8 mouse cellular contexts compared by ENCODE assay signal in genomic region chr15:79110528-79110927, GRCm38 (mm10). TPM values are rescaled to one million over a fixed set of nuclear protein-coding genes. Genes with fewer than 3 reads are reported as not detected.
DNase-seq lines count a peak whose midpoint lies in the region; ATAC-seq lines count a peak whose summit lies in the region.

No protein-coding gene starts in this region.

- WGBS in lung, embryonic 16.5 days, result 76% methylated on average over 2 of the region's 2 CpGs
- 51% methylated on average over 2 of the region's 2 CpGs for WGBS in forebrain, embryonic 14.5 days
- 44% methylated on average over 2 of the region's 2 CpGs for WGBS in limb, embryonic 13.5 days
- WGBS in stomach, embryonic 14.5 days, result 76% methylated on average over 2 of the region's 2 CpGs

- H3K9me3 ChIP-seq in lung, embryonic 16.5 days (ENCODE audit: control insufficient read depth, low read length), result no peaks in the 10 kb centered on the region
- H3K9me3 ChIP-seq in forebrain, embryonic 14.5 days (replicated peaks; ENCODE audit: control insufficient read depth, low read length), result no peaks in the 10 kb centered on the region
- H3K9me3 ChIP-seq in limb, embryonic 13.5 days, result no peaks in the 10 kb centered on the region
- H3K9me3 ChIP-seq in stomach, embryonic 14.5 days (ENCODE audit: control insufficient read depth, low read depth, low read length), result no peaks in the 10 kb centered on the region

- peak overlapping the region; percentile 80 for H3K4me2 ChIP-seq in lung, embryonic 16.5 days (ENCODE audit: low read depth, low read length)
- peak overlapping the region; percentile 97 for H3K4me2 ChIP-seq in forebrain, embryonic 14.5 days (ENCODE audit: low read length)
- peak overlapping the region; percentile 97 for H3K4me2 ChIP-seq in limb, embryonic 13.5 days (replicated peaks)
- H3K4me2 ChIP-seq in stomach, embryonic 14.5 days (replicated peaks; ENCODE audit: low read depth, low read length), result peak overlapping the region; percentile 98

- H3K9ac ChIP-seq in lung, embryonic 16.5 days (ENCODE audit: low read length), result no peak overlapping the region; the same call in 1 of the 2 replicates
- no peak overlapping the region; the same call in 1 of the 2 replicates for H3K9ac ChIP-seq in forebrain, embryonic 14.5 days (ENCODE audit: low read length)
- H3K9ac ChIP-seq in limb, embryonic 13.5 days, result peak overlapping the region; percentile 91; the same call in 1 of the 2 replicates
- 0 out of 2 replicates have a peak overlapping the region, but pooled peaks have one; percentile 7 for H3K9ac ChIP-seq in stomach, embryonic 14.5 days (replicated peaks; ENCODE audit: low read depth, low read length)

- H3K36me3 ChIP-seq in lung, embryonic 16.5 days (ENCODE audit: control insufficient read depth, insufficient read depth, low read length), result peaks cover 13% of the 10 kb centered on the region
- H3K36me3 ChIP-seq in forebrain, embryonic 14.5 days (ENCODE audit: control insufficient read depth, insufficient read depth, low read length), result peaks cover 7% of the 10 kb centered on the region; the same call in 1 of the 2 replicates
- H3K36me3 ChIP-seq in limb, embryonic 13.5 days, result peaks cover 25% of the 10 kb centered on the region
- peaks cover 14% of the 10 kb centered on the region for H3K36me3 ChIP-seq in stomach, embryonic 14.5 days (ENCODE audit: control insufficient read depth, insufficient read depth, low read length)

- no peak for ATAC-seq in lung, embryonic 16.5 days (ENCODE audit: low read depth)
- ATAC-seq in forebrain, embryonic 14.5 days, result no peak
- no peak for ATAC-seq in limb, embryonic 13.5 days (ENCODE audit: low FRiP score, low read depth)
- ATAC-seq in stomach, embryonic 14.5 days (ENCODE audit: insufficient number of reproducible peaks, insufficient read depth, low FRiP score, low read depth), result no peak
- ATAC-seq in erythroid progenitor cell, adult 5-6 weeks (replicated peaks; ENCODE audit: low FRiP score, poor library complexity, severe bottlenecking), result no peak

- peaks cover 24% of the 10 kb centered on the region for H3K4me1 ChIP-seq in lung, embryonic 16.5 days (replicated peaks; ENCODE audit: control insufficient read depth, insufficient read depth, low read length)
- H3K4me1 ChIP-seq in forebrain, embryonic 14.5 days (ENCODE audit: control insufficient read depth, insufficient read depth, low read length), result peaks cover 19% of the 10 kb centered on the region
- peaks cover 36% of the 10 kb centered on the region for H3K4me1 ChIP-seq in limb, embryonic 13.5 days
- H3K4me1 ChIP-seq in stomach, embryonic 14.5 days (ENCODE audit: control insufficient read depth, insufficient read depth, low read length), result peaks cover 22% of the 10 kb centered on the region; the same call in 1 of the 2 replicates

- DNase-seq in lung, postnatal 14 days, result no peak
- DNase-seq in forebrain, embryonic 14.5 days (ENCODE audit: low spot score), result no peak
- no peak for DNase-seq in embryo, embryonic 11 days
- DNase-seq in gastrocnemius, postnatal 25 days, result no peak

- H3K27me3 ChIP-seq in lung, embryonic 16.5 days (ENCODE audit: control insufficient read depth, insufficient read depth, low read depth, low read length), result no peaks in the 10 kb centered on the region
- no peaks in the 10 kb centered on the region for H3K27me3 ChIP-seq in forebrain, embryonic 14.5 days (replicated peaks; ENCODE audit: control insufficient read depth, insufficient read depth, low read length)
- no peaks in the 10 kb centered on the region for H3K27me3 ChIP-seq in limb, embryonic 13.5 days
- H3K27me3 ChIP-seq in stomach, embryonic 14.5 days (ENCODE audit: control insufficient read depth, insufficient read depth, low read length), result no peaks in the 10 kb centered on the region

- no peak overlapping the region for H3K27ac ChIP-seq in lung, embryonic 16.5 days (ENCODE audit: low read length)
- H3K27ac ChIP-seq in forebrain, embryonic 14.5 days (ENCODE audit: low read depth, low read length), result no peak overlapping the region
- H3K27ac ChIP-seq in limb, embryonic 13.5 days, result no peak overlapping the region
- H3K27ac ChIP-seq in stomach, embryonic 14.5 days (ENCODE audit: low read length), result no peak overlapping the region

- peak overlapping the region; percentile 87 for H3K4me3 ChIP-seq in lung, embryonic 16.5 days (ENCODE audit: low read length)
- H3K4me3 ChIP-seq in forebrain, embryonic 14.5 days (ENCODE audit: low read depth, low read length), result peak overlapping the region; percentile 82
- peak overlapping the region; percentile 95 for H3K4me3 ChIP-seq in limb, embryonic 13.5 days
- H3K4me3 ChIP-seq in stomach, embryonic 14.5 days (ENCODE audit: low read depth, low read length), result peak overlapping the region; percentile 89; the same call in 1 of the 2 replicates

RNA-seq across cellular contexts. Expression of gene Micall1, which starts 1.8 kb away (rescaled TPM):
- 6.9 and 7.8 TPM in 2 replicates for polyA plus RNA-seq in lung, embryonic 16.5 days (2015; fragmentation: Nextera tagmentation; extraction: Ambion mirVana)
- 5.7 and 6.3 TPM in 2 replicates for polyA plus RNA-seq in forebrain, embryonic 14.5 days (2014; fragmentation: Nextera tagmentation; extraction: Ambion mirVana)
- 8.9 and 10.6 TPM in 2 replicates for polyA plus RNA-seq in limb, embryonic 13.5 days (2015; fragmentation: Nextera tagmentation; extraction: Ambion mirVana)
- polyA plus RNA-seq in stomach, embryonic 14.5 days (2014; fragmentation: Nextera tagmentation; extraction: Ambion mirVana), result 12.1 and 12.5 TPM in 2 replicates
- 0.72 TPM in 1 of 2 replicates, not detected in the other for total RNA-seq in erythroid progenitor cell, adult 5-6 weeks (2015; ENCODE audit: low replicate concordance)
- 1.7 and 4.1 TPM in 2 replicates for total RNA-seq in erythroid progenitor cell, adult 5-6 weeks (2017; ENCODE audit: low replicate concordance)
- 10 to 100 TPM; 14.0 to 15.0 TPM for total RNA-seq in gastrocnemius, postnatal 25 days (2021)

RNA-seq across cellular contexts. Expression of gene Polr2f, which starts 30.3 kb away (rescaled TPM):
- polyA plus RNA-seq in lung, embryonic 16.5 days (2015; fragmentation: Nextera tagmentation; extraction: Ambion mirVana), result 255 and 267 TPM in 2 replicates
- polyA plus RNA-seq in forebrain, embryonic 14.5 days (2014; fragmentation: Nextera tagmentation; extraction: Ambion mirVana), result 319 and 356 TPM in 2 replicates
- 293 and 294 TPM in 2 replicates for polyA plus RNA-seq in limb, embryonic 13.5 days (2015; fragmentation: Nextera tagmentation; extraction: Ambion mirVana)
- polyA plus RNA-seq in stomach, embryonic 14.5 days (2014; fragmentation: Nextera tagmentation; extraction: Ambion mirVana), result 367 and 376 TPM in 2 replicates
- total RNA-seq in erythroid progenitor cell, adult 5-6 weeks (2015; ENCODE audit: low replicate concordance), result 15.1 and 32.7 TPM in 2 replicates
- 17.0 and 20.3 TPM in 2 replicates for total RNA-seq in erythroid progenitor cell, adult 5-6 weeks (2017; ENCODE audit: low replicate concordance)
- total RNA-seq in gastrocnemius, postnatal 25 days (2021), result 10 to 100 TPM; 65.8 to 66.9 TPM

RNA-seq across cellular contexts. Expression of gene 1700088E04Rik, which starts 30.5 kb away (rescaled TPM):
- polyA plus RNA-seq in lung, embryonic 16.5 days (2015; fragmentation: Nextera tagmentation; extraction: Ambion mirVana), result 16.3 and 18.3 TPM in 2 replicates
- polyA plus RNA-seq in forebrain, embryonic 14.5 days (2014; fragmentation: Nextera tagmentation; extraction: Ambion mirVana), result 14.8 and 17.1 TPM in 2 replicates
- 5.6 and 7.5 TPM in 2 replicates for polyA plus RNA-seq in limb, embryonic 13.5 days (2015; fragmentation: Nextera tagmentation; extraction: Ambion mirVana)
- 8.7 TPM in 2 replicates for polyA plus RNA-seq in stomach, embryonic 14.5 days (2014; fragmentation: Nextera tagmentation; extraction: Ambion mirVana)
- not detected in 2 replicates for total RNA-seq in erythroid progenitor cell, adult 5-6 weeks (2015; ENCODE audit: low replicate concordance)
- not detected in 2 replicates for total RNA-seq in erythroid progenitor cell, adult 5-6 weeks (2017; ENCODE audit: low replicate concordance)
- total RNA-seq in gastrocnemius, postnatal 25 days (2021), result 1 to 10 TPM in 1 of 2 experiments, under 1 TPM in 1; 0.56 to 1.6 TPM

RNA-seq across cellular contexts. Expression of gene Eif3l, which starts 35.5 kb away (rescaled TPM):
- 196 and 209 TPM in 2 replicates for polyA plus RNA-seq in lung, embryonic 16.5 days (2015; fragmentation: Nextera tagmentation; extraction: Ambion mirVana)
- polyA plus RNA-seq in forebrain, embryonic 14.5 days (2014; fragmentation: Nextera tagmentation; extraction: Ambion mirVana), result 191 and 209 TPM in 2 replicates
- 221 and 229 TPM in 2 replicates for polyA plus RNA-seq in limb, embryonic 13.5 days (2015; fragmentation: Nextera tagmentation; extraction: Ambion mirVana)
- 218 and 224 TPM in 2 replicates for polyA plus RNA-seq in stomach, embryonic 14.5 days (2014; fragmentation: Nextera tagmentation; extraction: Ambion mirVana)
- 50.1 and 69.2 TPM in 2 replicates for total RNA-seq in erythroid progenitor cell, adult 5-6 weeks (2015; ENCODE audit: low replicate concordance)
- total RNA-seq in erythroid progenitor cell, adult 5-6 weeks (2017; ENCODE audit: low replicate concordance), result 47.1 and 47.9 TPM in 2 replicates
- 10 to 100 TPM; 46.3 to 53.2 TPM for total RNA-seq in gastrocnemius, postnatal 25 days (2021)

RNA-seq across cellular contexts. Expression of gene Ankrd54, which starts 47.8 kb away (rescaled TPM):
- polyA plus RNA-seq in lung, embryonic 16.5 days (2015; fragmentation: Nextera tagmentation; extraction: Ambion mirVana), result 52.6 and 56.7 TPM in 2 replicates
- 51.3 and 53.3 TPM in 2 replicates for polyA plus RNA-seq in forebrain, embryonic 14.5 days (2014; fragmentation: Nextera tagmentation; extraction: Ambion mirVana)
- 51.9 and 52.8 TPM in 2 replicates for polyA plus RNA-seq in limb, embryonic 13.5 days (2015; fragmentation: Nextera tagmentation; extraction: Ambion mirVana)
- 42.7 and 44.1 TPM in 2 replicates for polyA plus RNA-seq in stomach, embryonic 14.5 days (2014; fragmentation: Nextera tagmentation; extraction: Ambion mirVana)
- total RNA-seq in erythroid progenitor cell, adult 5-6 weeks (2015; ENCODE audit: low replicate concordance), result 64.9 and 75.0 TPM in 2 replicates
- 37.3 and 66.5 TPM in 2 replicates for total RNA-seq in erythroid progenitor cell, adult 5-6 weeks (2017; ENCODE audit: low replicate concordance)
- total RNA-seq in gastrocnemius, postnatal 25 days (2021), result 1 to 10 TPM; 3.6 to 4.4 TPM

Comparison
In these comparisons a context has a peak if more than half of its experiments do, and no peak if none do; other contexts are left out.
1. H3K9ac ChIP-seq: peak in limb, embryonic 13.5 days (single experiment) and stomach, embryonic 14.5 days (single experiment); none in lung, embryonic 16.5 days (single experiment) and forebrain, embryonic 14.5 days (single experiment).
2. Peak in every context shown above with its lines, with median percentiles within 50 percentile points of each other: H3K4me2 ChIP-seq and H3K4me3 ChIP-seq.